ENCODE assay signal across 17 mouse cellular contexts in the genomic region with DNA sequence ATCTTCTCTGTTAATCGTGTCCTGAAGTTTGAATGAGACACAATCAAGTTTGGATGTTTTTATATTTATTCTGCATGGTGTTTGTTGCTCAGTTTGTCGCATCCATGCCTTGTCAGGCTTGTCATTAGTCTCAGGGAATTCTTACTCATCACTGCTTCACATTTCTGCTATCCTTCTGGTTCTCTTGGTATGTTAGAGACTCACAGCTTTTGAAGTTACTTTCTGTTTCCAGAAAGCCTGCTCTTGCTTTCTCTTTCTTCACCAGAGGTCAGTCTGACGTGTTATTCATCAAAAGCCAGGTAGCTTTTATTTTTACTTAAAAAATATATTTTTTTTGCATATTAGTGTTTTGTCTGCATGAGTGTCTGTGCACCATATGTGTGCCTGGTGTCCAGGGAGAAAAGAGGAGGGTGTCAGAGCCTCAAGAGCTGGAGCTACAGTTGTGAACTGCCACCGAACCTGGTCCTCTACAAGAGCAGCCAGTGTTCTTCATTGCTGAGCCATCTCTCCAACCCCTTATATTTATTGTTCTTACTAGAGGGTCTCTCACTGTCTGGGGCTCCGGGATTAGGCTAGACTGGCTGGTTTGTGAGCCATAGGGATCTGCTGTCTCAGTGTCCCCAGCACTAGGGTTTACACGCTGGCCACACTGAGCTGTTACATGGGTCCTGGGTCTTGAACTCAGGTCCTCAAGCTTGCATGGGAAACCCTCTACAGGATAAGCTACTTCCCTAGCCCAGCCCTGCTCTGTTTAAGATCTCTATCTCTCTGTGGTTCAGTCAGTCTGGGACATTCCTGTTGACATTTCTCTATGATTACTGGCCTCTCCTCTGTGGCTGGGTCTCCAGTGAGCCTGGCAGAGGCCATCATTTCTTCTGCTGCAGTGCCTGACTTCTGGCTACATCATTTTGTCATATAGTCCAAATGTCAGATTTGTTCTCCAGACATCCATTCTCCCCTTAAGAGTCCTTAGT. TPM values are rescaled to one million over a fixed set of nuclear protein-coding genes. Genes with fewer than 3 reads are reported as not detected.
A peak's percentile ranks its signal among the peaks of the same experiment; 100 is the strongest.
DNase-seq lines count a peak whose midpoint lies in the region; ATAC-seq and TF ChIP-seq lines count a peak whose summit lies in the region.
"Had no signal": no experiment of that assay in that cellular context is flagged by ENCODE, and none has a peak within 500 bp of the region (broad histone marks: within the 10 kb centered on the region; RNA-seq: fewer than 3 reads in every experiment).

No protein-coding gene starts in this region.

- TF ChIP-seq POLR2A in limb, embryonic 14.5 days (IDR thresholded peaks at IDR 0.05; ENCODE audit: borderline replicate concordance, extremely low read depth, insufficient read depth, insufficient read length): no peak

- no peaks in the 10 kb centered on the region for H3K9me3 ChIP-seq in limb, embryonic 14.5 days (ENCODE audit: control insufficient read depth, low read length)
- no peaks in the 10 kb centered on the region for H3K9me3 ChIP-seq in limb, embryonic 10.5 days (replicated peaks)
- H3K9me3 ChIP-seq in midbrain, embryonic 15.5 days: no peaks in the 10 kb centered on the region
- H3K9me3 ChIP-seq: hindbrain, embryonic 13.5 days; limb, embryonic 12.5 days; midbrain, embryonic 12.5 days had no signal

- WGBS in limb, embryonic 14.5 days: 74% methylated on average over 6 of the region's 6 CpGs
- WGBS in limb, embryonic 10.5 days: 85% methylated on average over 6 of the region's 6 CpGs
- WGBS in midbrain, embryonic 15.5 days: 82% methylated on average over 6 of the region's 6 CpGs

- H3K36me3 ChIP-seq in limb, embryonic 14.5 days (ENCODE audit: control insufficient read depth, insufficient read depth, low read length): no peaks in the 10 kb centered on the region
- no peaks in the 10 kb centered on the region for H3K36me3 ChIP-seq in limb, embryonic 10.5 days
- H3K36me3 ChIP-seq in midbrain, embryonic 15.5 days (replicated peaks): no peaks in the 10 kb centered on the region
- H3K36me3 ChIP-seq: G1E; hindbrain, embryonic 13.5 days; limb, embryonic 12.5 days; midbrain, embryonic 12.5 days had no signal

- no peaks in the 10 kb centered on the region for H3K27me3 ChIP-seq in limb, embryonic 14.5 days (ENCODE audit: control insufficient read depth, insufficient read depth, low read length)
- H3K27me3 ChIP-seq in limb, embryonic 10.5 days (ENCODE audit: low read depth, poor library complexity, severe bottlenecking): no peaks in the 10 kb centered on the region
- H3K27me3 ChIP-seq in midbrain, embryonic 15.5 days (replicated peaks): no peaks in the 10 kb centered on the region
- H3K27me3 ChIP-seq: hindbrain, embryonic 13.5 days; limb, embryonic 12.5 days; midbrain, embryonic 12.5 days had no signal

- H3K4me1 ChIP-seq in limb, embryonic 14.5 days (ENCODE audit: control insufficient read depth, insufficient read depth, low read length): peaks cover 34% of the 10 kb centered on the region
- peaks cover 28% of the 10 kb centered on the region for H3K4me1 ChIP-seq in limb, embryonic 10.5 days
- peaks cover 17% of the 10 kb centered on the region for H3K4me1 ChIP-seq in midbrain, embryonic 15.5 days

- DNase-seq in cerebellum, adult 11-12 months: peak; percentile 24
- DNase-seq in cerebellum, adult 8-10 months: no peak
- DNase-seq in limb, embryonic 14.5 days (ENCODE audit: low spot score): no peak
- DNase-seq in limb, embryonic 10.5 days (ENCODE audit: low spot score): no peak
- DNase-seq in Muller cell, postnatal 12 days (ENCODE audit: inconsistent ontology term): peak; percentile 29
- peak; percentile 59 for DNase-seq in lung, postnatal 36 days
- no peak for DNase-seq in adrenal gland, postnatal 4 days (ENCODE audit: low spot score in 2 of 2)
- DNase-seq: B cell, adult 2 months; kidney, adult 9 months; layer of hippocampus, postnatal 36 days; right cerebral cortex, postnatal 25 days; thymus, adult 18-20 months had no signal

- 0 out of 2 replicates have a peak overlapping the region, but pooled peaks have one; percentile 12 for H3K9ac ChIP-seq in limb, embryonic 14.5 days (ENCODE audit: low read depth, low read length, severe bottlenecking)
- no peak overlapping the region for H3K9ac ChIP-seq in midbrain, embryonic 15.5 days
- H3K9ac ChIP-seq: hindbrain, embryonic 13.5 days; midbrain, embryonic 12.5 days had no signal

- no peak overlapping the region for H3K4me3 ChIP-seq in limb, embryonic 14.5 days (replicated peaks; ENCODE audit: low read length)
- no peak overlapping the region for H3K4me3 ChIP-seq in limb, embryonic 10.5 days
- no peak overlapping the region for H3K4me3 ChIP-seq in midbrain, embryonic 15.5 days
- H3K4me3 ChIP-seq: hindbrain, embryonic 13.5 days; limb, embryonic 12.5 days; midbrain, embryonic 12.5 days had no signal

- H3K27ac ChIP-seq in limb, embryonic 14.5 days (replicated peaks; ENCODE audit: low read depth, low read length): no peak overlapping the region
- H3K27ac ChIP-seq in limb, embryonic 10.5 days: no peak overlapping the region
- no peak overlapping the region for H3K27ac ChIP-seq in midbrain, embryonic 15.5 days
- H3K27ac ChIP-seq: midbrain, embryonic 12.5 days had no signal

- H3K4me2 ChIP-seq in limb, embryonic 14.5 days (replicated peaks; ENCODE audit: low read depth, low read length, severe bottlenecking): no peak overlapping the region
- H3K4me2 ChIP-seq in midbrain, embryonic 15.5 days: no peak overlapping the region
- H3K4me2 ChIP-seq: hindbrain, embryonic 13.5 days; limb, embryonic 12.5 days; midbrain, embryonic 12.5 days had no signal

- ATAC-seq in limb, embryonic 14.5 days (ENCODE audit: low FRiP score, low read depth): no peak
- ATAC-seq in midbrain, embryonic 15.5 days (replicated peaks): no peak

RNA-seq across cellular contexts. Expression of a gene that starts 51.3 kb away (rescaled TPM):
- 29.0 and 29.9 TPM in 2 replicates for polyA plus RNA-seq in limb, embryonic 14.5 days (2012; rRNA removed)
- polyA plus RNA-seq in limb, embryonic 14.5 days (2014; fragmentation: Nextera tagmentation; extraction: Ambion mirVana): 39.5 and 39.7 TPM in 2 replicates
- polyA plus RNA-seq in limb, embryonic 10.5 days (2016; fragmentation: Nextera tagmentation; extraction: Ambion mirVana): 14.2 and 17.3 TPM in 2 replicates
- polyA plus RNA-seq in midbrain, embryonic 15.5 days (2015; fragmentation: Nextera tagmentation; extraction: Ambion mirVana): 17.7 and 19.2 TPM in 2 replicates
- 100 to 1,000 TPM; 103 to 105 TPM for total RNA-seq in adrenal gland, postnatal 4 days (2021)

Comparison
In these comparisons a context has a peak if more than half of its experiments do, and no peak if none do; other contexts are left out.
1. DNase-seq: peak in cerebellum, adult 11-12 months (single experiment), Muller cell, postnatal 12 days (single experiment) and lung, postnatal 36 days (single experiment); none in cerebellum, adult 8-10 months (single experiment), limb, embryonic 14.5 days (single experiment), limb, embryonic 10.5 days (single experiment) and adrenal gland, postnatal 4 days (0 of 2).